Mouse (Mus musculus) adrenal gland, adult 2 months (tissue): ENCODE measurements at regions not wholly inside any gene's neighbourhood (a gene's known extent, or its start where the extent isn't known, plus 50 kb on each side); places are given as distances from the start of the nearest gene placed in this dataset.
"Not testable (repeated sequence)": the region's sequence is repeated elsewhere in the genome, so short reads cannot be mapped to it uniquely, and the experiment has no call there.

Experiments used
- DNase-seq: peaks from one replicate; pipeline ENCODE4 v3.0.0; 2021

DNA sequence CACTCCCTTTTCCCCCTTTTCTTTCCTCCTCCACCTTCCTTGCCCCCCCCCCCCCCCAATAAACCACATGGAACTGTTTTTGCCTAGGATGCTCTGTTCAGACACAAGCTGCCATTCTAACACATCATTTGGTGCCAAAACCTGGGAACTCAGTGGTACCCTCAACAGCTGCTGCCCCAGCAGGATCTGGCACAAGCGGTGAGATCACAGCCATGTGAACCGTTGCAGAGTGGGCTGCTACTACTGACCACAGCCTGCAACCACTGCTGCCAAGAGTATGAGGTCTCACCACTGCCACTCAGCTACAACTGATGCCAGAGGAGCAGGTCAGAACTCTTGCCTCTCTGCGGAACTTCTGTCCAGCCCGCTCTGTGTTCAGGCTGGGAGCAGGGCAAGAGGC, 206.2 kb downstream of the Pcsk1 start:
- no peak for DNase-seq

DNA sequence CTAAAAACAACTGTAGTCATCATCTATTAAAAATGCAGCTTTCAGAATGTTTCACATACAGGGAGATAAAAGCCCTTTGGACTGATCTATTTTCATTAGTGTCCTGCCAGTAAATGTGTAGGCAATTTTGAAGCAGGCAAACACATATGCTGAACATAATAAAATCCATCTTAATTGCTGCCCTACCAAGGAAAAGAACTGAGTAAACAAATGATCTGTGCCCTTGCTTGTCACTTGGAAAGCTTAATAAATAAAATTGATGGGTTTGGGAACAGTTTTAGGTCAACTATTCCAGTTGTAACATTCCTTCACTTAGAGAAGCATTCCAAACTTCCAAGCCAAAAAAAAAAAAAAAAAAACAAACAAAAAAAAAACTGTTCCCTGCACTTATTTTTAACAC, 230.2 kb downstream of the Pcsk1 start:
- DNase-seq, result no peak

DNA sequence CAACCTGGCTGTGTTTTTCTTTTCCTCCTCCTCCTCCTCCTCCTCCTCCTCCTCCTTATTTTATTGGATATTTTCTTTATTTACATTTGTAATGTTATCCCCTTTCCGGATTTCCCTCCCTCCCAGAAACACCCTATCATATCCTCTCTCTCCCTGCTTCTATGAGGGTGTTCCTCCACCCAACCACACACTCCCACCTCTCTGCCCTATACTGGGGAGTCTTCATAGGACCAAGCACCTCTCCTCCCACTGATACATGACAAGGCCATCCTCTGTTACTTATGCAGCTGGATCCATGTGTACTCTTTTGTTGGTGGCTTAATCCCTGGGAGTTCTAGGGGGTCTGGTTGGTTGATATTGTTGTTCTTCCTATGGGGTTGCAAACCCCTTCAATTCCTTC, 230.6 kb downstream of the Pcsk1 start:
- DNase-seq, result no peak

DNA sequence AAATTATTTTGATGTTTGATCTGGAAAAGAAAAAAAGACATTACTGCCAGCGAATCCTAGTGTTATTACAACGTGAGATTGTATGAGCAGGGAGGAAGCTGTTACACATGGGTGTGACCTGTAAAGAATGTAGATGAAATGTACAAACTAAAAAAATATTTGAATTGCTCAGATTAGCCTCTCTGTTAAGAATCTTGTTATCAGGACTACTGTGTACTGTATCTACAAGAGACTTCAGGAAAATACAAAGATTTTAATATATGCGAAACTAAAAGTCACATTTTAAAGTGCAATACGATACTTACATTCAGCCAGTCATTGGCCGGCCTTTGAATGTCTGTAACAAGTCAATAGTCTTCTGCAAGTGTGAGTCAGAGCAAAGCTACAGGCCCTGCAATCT, 247.4 kb downstream of the Pcsk1 start:
- no peak for DNase-seq

DNA sequence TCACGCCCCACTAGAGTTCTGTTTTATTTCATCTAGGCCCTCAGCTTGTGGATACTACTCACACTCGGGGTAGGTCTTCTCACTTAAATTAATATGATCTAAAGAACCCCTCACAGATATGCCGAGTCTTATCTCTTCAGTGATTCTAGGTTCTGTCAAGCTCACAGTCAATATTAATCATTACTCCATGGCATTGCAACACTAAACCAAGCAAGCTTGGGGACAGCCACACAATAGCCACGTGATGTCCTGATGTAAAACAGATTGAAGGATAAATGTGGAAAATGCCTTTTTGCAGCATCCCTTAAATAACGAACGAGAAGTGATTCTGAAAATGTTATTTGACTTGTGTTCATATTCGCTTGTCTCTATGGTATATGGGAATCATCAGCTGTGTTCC, 253.8 kb downstream of the Pcsk1 start:
- no peak for DNase-seq

DNA sequence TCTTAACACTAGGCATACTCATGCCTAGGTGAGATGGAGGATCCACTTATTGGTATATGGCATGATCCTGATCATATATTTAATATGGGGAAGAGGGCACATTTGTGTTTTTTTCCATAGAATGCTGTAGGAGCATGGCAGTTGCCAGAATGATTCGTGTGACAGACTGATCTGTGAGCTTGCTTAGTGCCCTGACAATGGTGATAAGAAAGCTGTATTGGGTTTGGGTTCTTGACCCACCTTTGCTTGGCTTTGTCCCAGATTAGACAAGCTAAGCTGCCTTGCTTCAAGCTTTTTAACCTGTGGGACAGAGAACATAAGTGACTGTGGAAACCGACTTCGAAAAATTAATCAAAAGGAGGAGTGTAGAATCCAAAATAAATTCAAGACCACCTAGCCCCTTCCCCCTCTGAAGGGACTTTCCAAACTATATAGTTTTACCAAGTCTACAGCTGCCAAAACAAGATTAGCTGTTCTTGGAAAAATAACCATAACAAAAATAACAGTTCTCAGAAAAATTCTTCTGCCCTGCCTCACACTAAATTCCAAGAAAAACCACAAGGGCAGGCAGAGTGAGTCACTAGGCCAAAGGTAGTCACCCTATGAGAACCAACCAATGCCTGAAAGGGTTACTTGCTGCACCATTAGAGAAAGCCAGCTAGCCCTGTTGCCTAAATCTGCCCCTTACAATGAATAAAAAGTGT, 277.2 kb downstream of the Pcsk1 start:
- peak; percentile 4 for DNase-seq

DNA sequence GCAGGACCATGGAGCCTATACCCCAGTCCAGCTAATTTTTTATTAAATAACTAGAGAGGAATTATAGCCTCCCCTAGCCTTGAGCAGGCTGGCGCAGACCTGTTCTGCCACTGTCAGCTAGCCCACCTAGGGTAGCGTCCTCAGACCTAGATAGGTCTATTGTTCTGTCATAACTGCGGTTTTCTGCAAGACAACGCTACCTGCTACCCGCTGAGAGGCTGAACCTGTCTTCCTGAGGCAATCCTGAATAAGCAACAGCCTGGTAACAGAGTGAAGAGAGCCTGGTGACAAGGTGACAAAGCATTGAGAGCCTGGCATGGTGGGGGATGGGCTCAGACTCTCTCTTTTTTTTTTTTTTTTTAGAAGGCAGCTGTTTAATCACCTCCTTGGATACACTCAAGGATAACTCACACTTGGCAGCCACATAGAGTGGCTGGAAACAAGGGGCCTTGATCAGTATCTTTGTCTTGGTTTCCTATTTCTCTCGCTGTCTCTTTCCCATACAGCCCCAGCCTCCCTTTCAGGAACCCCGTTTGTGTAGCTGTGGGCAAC, 278.7 kb downstream of the Pcsk1 start:
- DNase-seq, result no peak

DNA sequence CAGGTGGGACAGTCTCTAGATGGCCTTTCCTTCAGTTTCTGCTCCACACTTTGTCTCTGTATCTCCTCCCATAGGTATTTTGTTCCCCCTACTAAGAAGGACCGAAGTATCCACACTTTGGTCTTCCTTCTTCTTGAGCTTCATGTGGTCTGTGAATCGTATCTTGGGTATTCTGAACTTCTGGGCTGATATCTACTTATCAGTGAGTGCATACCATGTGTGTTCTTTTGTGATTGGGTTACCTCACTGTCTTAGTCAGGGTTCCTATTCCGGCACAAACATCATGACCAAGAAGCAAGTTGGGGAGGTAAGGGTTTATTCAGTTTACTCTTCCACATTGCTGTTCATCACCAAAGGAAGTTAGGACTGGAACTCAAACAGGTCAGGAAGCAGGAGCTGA, 287.5 kb downstream of the Pcsk1 start:
- not testable (repeated sequence) for DNase-seq

DNA sequence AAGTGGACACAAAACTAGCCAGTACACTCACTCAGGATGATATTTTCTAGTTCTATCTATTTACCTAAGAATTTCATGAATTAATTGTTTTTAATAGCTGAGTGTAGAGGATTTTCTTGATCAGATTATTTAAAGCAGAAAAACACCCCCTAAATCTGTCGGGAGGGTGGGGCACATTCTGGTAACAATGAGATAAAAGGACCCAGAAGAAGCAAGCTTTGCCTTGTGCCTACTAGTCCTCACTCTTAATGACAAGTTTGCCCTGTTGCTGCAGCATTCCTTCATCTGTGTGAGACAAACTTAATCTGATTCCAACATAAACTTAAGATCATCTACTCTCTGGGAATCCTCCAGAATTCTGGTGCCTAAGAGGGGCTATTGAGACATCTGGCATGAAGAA, 288.1 kb downstream of the Pcsk1 start:
- DNase-seq, result no peak

DNA sequence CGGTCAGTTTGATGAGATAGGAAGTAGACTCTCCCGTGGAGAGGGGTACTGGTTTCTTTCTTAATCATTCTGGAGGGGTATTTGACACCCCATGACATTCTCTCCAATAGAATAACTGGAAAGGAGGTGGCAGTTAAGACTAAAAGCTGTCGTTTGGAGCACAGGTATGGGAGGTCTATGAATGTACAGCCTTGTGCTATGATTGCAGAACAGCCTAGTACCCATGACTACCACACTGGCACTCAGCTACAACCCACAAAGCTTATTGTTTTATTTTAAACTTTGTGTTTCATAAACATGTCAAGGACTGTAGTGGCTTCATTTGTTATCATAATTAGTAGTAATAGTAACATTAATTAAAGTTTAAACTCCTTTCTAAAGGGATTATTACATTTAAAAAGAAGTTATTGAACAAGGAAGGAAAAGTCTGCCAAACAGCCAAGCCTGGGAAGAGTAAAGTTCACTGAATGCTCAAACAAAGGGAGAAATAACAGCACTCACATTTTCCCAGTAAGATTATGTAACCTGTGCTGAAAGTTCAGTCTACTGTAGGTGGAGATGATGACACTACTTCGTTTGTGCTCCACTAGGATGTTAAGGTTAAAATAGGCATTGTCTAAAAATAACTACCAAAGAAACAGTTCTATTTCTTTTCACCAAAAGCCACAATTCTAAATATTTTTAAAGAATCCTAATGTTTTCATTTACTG, 295.2 kb downstream of the Pcsk1 start:
- DNase-seq, result no peak

DNA sequence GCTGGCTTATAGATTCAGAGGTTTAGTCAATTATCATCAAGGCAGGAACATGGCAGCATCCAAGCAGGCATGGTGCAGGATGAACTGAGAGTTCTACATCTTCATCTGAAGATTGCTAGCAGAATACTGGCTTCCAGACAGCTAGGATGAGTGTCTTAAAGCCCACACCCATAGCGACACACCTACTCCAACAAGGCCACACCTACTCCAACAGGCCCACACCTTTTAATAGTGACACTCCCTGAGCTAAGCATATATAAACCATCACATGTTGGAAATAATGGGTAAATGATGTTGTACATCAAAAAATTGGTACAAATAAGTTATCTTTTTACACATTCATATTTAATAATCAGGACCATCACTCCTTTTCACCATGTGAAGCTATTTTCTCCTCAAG, 299.6 kb downstream of the Pcsk1 start:
- no peak for DNase-seq

DNA sequence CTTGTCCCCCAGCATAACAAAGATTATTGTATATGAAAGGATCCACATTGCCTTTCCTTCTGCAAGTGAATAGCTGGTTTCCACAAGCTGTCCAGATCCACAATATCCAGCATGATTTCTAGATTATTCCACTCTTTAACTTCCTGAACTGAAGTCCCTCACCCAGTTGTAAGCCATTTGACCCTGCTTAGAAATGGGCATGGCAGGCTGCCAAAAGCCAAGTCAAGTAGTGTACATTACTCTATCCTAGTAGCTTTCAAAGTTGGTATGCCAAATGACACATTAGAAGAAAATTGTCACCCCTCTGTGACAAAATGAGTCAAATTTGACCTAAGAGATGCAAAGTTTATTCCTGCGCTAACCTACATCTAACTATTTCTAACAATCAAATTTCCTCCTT, 300.6 kb downstream of the Pcsk1 start:
- DNase-seq, result no peak

DNA sequence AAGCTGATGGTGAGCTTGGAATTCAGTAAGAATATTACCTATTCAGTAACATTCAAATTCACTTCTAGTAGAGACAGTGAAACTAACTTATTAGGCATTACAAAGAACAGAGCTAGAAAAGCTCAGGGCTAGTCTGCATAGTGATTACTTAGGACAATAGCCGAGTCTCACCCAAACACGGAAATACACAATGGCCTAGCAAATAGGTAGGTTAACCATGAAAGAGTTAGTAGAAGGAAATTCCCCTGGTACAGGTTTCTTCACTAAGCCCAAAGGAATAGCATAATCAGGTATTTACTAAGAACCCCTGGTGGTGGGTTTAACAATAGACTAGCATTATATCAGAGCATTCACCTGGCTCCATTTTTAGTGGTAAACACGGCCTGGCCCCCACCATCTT, 306.7 kb upstream of the Ell2 start:
- not testable (repeated sequence) for DNase-seq

DNA sequence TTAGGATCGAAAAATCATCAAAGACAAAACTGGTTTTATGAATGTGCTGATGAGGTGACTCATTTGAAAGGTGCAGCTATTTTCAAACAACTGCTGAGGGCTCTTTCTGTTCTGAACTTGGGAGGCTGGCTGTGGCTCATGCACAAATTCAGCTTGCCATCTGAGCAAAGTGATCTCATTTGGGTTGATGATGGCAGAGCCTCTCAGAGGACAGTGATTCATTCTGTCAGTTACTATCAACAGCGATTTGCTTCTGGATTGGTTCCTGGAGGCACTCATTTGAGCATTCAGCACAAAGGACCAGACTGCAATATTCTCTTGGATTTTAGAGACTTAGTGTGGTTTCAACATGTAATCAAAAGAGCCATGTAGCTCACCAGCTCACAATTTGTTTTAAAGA, 285.8 kb upstream of the Ell2 start:
- peak; percentile 8 for DNase-seq

DNA sequence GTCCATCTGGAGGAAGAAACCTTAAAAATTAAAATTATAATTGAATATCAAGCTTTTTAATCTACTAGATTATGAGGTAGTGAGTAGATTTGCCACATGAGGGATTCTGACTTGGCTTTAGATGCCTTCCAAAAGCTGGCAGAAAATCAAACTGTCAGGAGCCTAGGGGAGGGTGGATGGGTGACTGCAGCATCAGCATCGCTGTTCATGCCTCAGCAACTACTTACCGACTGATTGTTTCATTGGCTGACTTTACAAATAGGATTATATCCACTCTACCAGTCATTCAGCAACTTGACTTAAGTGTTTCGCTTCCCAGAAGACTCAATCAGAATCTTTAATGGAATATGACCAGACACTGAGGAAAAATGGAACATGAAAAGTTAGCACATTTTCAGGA, 279.6 kb upstream of the Ell2 start:
- DNase-seq, result no peak

DNA sequence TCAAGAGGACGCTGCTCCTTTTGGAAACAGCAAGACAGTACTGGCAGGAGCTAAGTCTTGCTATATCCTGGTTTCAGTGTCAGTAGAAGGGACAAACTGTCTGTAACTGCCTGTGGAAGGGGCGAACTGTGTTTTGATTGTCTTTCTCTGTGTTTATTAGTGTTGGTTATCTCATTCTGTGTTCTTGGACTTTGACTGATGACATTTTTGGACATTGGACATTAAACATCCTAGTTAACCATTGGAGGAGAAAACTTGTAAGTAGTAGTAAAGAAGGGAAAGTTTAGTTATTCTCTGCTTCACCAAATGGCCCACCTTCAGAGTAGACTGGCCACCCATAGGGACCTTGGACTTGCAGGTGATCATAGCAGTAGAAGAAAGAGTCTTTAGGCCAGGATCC, 267.4 kb upstream of the Ell2 start:
- no peak for DNase-seq

DNA sequence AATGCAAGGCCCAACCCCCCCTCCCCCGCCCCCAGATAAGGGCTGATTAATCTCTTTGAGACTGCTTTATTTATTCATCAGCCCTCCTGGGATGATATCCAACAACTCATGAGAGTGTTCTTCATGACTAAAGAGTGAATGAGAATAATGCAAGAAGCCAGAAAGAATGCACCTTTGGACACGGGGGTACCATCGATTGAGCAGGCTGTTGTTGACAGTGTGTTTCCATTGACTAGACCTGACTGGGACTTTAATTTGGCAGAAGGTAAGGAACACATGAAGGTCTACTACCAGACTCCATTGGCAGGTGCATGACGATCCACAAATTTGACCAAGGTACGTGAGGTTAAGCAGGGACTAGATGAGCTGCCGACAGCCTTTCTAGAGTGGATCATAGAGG, 266.5 kb upstream of the Ell2 start:
- no peak for DNase-seq

DNA sequence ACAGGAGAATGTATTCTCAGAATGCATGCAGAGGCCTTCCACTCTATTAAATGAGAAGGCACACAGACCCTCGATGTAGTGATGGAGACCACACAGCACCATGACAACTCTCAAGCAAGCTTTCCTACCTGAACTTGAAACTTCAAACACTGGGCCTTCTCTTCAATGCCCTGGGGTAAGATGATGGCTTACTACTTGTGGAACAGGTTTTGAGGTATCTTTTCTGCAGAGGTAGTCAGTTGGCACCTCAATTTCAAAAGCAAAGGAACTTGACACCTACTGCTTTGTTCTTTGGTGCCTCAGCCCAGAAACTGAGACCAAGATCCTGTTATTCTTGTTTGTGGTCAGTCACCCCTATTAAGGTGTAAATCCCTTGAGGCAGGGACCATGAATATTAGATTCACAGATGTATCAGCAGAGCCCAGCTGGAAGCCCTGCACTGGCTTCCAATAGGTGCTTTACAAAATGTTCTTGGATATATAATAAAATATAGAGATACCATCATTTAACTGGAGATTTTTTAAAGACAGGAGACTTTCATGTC, 246.2 kb upstream of the Ell2 start:
- DNase-seq, result no peak

DNA sequence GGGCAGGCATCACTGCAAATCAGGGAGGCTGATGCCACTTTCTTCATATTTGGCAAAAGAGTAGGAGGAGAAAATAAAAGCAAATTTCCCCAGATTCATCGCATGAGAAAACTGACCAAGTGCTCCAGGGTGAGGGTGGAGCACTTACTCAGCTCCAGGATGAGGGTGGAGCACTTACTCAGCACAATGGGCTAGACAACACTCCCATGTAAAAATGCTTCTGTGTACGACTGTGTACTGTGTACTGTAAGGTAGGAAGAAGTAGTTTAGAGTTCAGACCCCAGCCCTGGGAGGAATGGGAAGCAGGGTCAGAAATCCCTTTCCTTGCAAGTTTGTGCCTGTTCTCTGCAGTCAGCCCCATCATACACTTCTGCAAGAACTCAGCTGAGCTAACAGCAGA, 245.3 kb upstream of the Ell2 start:
- DNase-seq, result no peak

DNA sequence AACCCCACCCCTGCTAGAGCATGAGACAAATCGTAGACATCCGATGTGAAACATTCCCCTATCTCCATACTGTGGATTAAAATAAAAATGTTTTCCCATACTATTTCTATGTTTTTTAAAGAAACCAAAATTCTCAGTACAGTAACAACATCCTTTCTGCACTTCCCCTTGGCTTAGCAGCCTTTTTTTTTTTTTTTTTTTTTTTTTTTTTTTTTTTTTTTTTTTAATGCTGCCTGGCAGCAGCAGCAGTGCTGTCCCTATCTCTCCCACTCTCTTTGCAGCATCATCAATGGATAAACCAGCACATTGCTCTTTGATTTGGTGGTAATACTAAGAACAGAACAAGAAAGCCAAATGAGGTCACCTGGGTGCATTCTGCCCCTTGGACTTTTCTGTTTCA, 239.3 kb upstream of the Ell2 start:
- DNase-seq, result no peak

DNA sequence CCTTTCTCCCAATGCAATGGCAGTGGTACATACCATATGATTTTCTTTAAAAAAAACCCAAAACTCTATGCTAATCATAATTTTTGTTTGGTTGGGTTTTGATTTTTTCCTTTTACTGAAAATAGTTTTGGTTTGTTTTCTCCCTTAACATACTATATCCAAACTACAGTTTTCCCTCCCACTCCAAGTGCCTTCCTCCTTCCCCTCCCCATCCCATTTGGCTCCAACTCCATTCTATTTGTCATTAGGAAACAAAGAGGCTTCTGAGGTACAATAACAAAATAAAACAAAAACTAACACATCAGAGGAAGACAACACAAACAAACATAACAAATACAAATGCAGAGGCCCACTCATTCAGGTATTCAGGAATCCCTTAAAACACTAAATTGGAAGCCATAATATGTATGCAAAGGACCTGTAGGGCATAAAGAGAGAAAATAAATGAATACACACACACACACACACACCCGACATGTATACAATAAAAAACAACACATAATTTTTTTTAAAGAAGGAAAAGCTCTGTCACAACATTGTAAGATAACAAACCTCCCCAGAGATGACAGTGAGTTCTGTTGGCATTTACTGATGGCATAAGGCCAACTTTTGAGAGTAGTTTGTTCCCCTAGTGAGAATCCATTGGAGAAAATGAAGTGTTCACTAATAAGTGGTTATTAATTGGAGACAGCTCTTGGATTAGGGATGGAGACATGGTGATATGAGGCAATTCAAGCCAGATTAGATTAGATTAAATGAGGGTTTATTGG, 230.5 kb upstream of the Ell2 start:
- DNase-seq, result no peak

DNA sequence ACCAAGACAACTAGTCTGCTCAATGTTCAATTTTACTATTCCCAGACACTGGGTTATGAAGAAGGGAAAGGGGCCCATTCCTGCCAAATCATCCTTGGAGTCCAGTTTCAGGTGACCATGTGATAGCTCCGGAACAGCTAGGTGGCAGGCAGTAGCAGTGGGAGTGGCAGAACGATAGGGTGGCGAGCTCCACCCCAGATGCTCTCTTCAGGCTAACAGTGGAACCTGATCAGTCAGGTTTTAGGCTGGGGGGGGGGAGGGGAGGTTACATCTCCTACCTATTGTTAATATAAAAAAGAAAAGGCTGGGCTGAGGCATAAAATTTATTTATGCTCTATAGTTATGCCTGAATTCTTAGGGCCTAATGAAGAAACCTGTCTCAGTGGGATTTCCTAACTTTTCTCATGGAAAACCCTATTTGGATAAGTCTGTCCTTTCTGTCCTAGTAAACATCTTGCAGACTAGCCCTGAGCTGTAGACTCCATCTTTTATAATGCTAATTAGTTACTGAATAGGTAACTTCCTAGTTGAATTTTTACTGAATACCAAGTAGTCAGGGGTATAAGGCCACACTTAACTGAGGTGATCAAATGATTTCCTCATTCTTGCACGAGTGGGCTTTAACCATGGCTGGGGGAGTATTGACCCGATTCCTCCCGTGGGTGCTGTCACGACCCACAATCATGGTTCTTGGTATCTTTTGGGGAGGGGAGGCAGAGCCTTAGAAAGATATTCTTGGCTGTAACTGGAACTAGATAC, 223.2 kb upstream of the Ell2 start:
- DNase-seq, result not testable (repeated sequence)
